Mouse (Mus musculus) lung, embryonic 16.5 days (tissue): Measurements from ENCODE around the gene Atp1b2. TPM values are rescaled to one million over a fixed set of nuclear protein-coding genes. Genes with fewer than 3 reads are reported as not detected.

ENCODE experiments used
- ATAC-seq: fragments of 200-750 bp; cut with Nextera tagmentation; 2 replicates; pipeline ENCODE4 v1.8.0; 2017; ENCODE audit warnings: low read depth, mild to moderate bottlenecking, moderate library complexity
- H3K27ac ChIP-seq: fragments of 300-500 bp; sonication (generic); 2 replicates; pipeline ENCODE4 v1.5.1; 2014; ENCODE audit warnings: mild to moderate bottlenecking, control low read depth, low read length
- H3K27me3 ChIP-seq: fragments of 300-500 bp; sonication (generic); 2 replicates; pipeline ENCODE4 v1.6.1; 2014; ENCODE audit warnings: low read depth, low read length, mixed read lengths; ENCODE audit not compliant: control insufficient read depth, insufficient read depth
- H3K36me3 ChIP-seq: fragments of 300-500 bp; sonication (generic); 2 replicates; pipeline ENCODE4 v1.6.1; 2014; ENCODE audit warnings: low read length; ENCODE audit not compliant: control insufficient read depth, insufficient read depth
- H3K4me1 ChIP-seq: fragments of 300-500 bp; sonication (generic); replicated peaks from 2 replicates; pipeline ENCODE4 v1.6.1; 2014; ENCODE audit warnings: low read length, mixed read lengths; ENCODE audit not compliant: control insufficient read depth, insufficient read depth
- H3K4me2 ChIP-seq: fragments of 300-500 bp; sonication (generic); 2 replicates; pipeline ENCODE4 v1.6.1; 2014; ENCODE audit warnings: low read depth, low read length, control low read depth
- H3K4me3 ChIP-seq: fragments of 300-500 bp; sonication (generic); 2 replicates; pipeline ENCODE4 v1.5.1; 2014; ENCODE audit warnings: mild to moderate bottlenecking, low read length, control low read depth
- H3K9ac ChIP-seq: fragments of 300-500 bp; sonication (generic); 2 replicates; pipeline ENCODE4 v1.6.1; 2014; ENCODE audit warnings: low read length, control low read depth
- H3K9me3 ChIP-seq: fragments of 300-500 bp; sonication (generic); 2 replicates; pipeline ENCODE4 v1.6.1; 2016; ENCODE audit warnings: low read length; ENCODE audit not compliant: control insufficient read depth
- WGBS: fragments of 180-500 bp; shearing (Covaris S2); extraction: QIAGEN DNeasy Blood & Tissue Kit; methylation state at CpG from one replicate; pipeline ENCODE4 v1.1.7; 2014; 5-methylcytosine and 5-hydroxymethylcytosine counted together
- polyA plus RNA-seq: library from polyadenylated mRNA; unstranded; fragments of >200 nt; fragmentation: Nextera tagmentation; extraction: Ambion mirVana; gene quantifications from 2 replicates; pipeline ENCODE4 v1.2.1, GENCODE M21; 2015

Atp1b2 gene
- polyA plus RNA-seq, 1 experiment from 2014 or later = 12.7 TPM

DNA sequence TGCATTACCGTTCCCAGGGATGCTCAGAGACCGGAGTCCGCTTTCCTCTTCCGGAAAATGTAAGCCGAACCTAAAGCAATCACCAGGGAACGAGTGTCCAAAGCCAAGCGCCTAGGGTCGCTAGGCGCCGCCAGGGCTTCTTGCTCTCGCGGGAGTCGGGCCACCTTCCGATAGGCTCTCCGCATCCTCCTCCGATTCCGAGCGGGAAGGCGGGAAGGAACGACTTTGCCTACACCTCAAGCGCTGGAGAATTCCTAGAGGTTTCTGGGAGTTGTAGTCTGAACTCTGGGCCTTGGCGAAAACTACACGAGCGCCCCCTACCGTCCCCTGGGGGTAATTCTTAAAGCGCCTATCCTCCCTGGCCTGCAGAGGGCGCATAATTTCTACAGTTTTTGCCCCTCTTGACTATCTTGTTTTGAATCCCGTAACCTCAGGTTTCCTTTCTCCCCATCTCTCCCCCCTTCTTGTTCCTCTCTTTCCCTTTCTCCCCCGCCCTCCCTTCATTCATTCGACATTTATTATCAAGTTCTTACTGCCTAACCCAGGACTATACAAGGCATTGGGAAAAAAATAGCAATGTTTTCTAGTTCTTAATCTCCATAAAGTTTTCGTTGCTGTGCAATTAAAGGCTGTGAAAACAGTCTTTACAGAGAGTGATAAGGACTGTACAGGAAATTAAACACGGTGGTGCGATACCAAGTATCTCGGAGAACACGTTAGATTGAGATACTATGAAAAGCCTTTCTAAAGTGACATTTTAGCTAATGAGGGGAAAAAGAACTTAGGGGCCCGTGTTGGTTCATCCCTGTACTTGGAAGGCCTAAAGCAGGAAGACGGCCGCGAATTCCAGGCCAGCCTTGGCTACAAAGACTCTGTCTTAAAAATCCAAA is 26.4 kb downstream of the Atp1b2 start:
- Histone ChIP-seq H3K9ac (peak overlapping the region; percentile 86), H3K36me3 (no peaks in the 10 kb centered on the region), H3K4me2 (peak overlapping the region; percentile 87), H3K4me1 (peaks cover 21% of the 10 kb centered on the region), H3K27me3 (no peaks in the 10 kb centered on the region), H3K4me3 (peak overlapping the region; percentile 89), H3K27ac (peak overlapping the region; percentile 98), H3K9me3 (no peaks in the 10 kb centered on the region)
- 1% methylated on average over 39 of the region's 39 CpGs for WGBS
- ATAC-seq = peak; percentile 94

DNA sequence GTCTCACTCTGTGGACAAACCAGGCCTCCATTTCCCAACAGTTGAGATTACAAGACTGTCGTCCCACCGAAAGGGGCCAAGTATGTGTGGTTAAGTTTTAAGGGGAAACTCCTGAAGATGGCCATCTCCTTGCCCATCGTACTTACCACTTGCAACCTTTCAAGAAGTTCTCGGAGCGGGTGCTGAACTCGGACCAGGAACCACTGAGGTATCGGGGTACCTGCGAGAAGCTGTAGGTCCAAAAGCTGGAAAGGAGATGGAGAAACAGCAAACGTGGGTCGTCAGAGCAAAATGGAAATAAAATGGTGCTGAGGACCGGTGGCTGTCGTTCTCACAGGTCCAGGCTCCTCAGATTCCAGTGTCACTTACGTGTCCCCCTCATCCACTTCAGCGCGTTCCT is 27.4 kb downstream of the Atp1b2 start:
- Histone ChIP-seq H3K4me1 (peaks cover 21% of the 10 kb centered on the region), H3K36me3 (no peaks in the 10 kb centered on the region), H3K27ac (no peak overlapping the region; the same call in 1 of the 2 replicates), H3K4me3 (peak overlapping the region; percentile 80), H3K9me3 (no peaks in the 10 kb centered on the region), H3K27me3 (no peaks in the 10 kb centered on the region), H3K9ac (peak overlapping the region; percentile 81), H3K4me2 (peak overlapping the region; percentile 87)
- WGBS = 8% methylated on average over 15 of the region's 15 CpGs
- ATAC-seq = no peak

DNA sequence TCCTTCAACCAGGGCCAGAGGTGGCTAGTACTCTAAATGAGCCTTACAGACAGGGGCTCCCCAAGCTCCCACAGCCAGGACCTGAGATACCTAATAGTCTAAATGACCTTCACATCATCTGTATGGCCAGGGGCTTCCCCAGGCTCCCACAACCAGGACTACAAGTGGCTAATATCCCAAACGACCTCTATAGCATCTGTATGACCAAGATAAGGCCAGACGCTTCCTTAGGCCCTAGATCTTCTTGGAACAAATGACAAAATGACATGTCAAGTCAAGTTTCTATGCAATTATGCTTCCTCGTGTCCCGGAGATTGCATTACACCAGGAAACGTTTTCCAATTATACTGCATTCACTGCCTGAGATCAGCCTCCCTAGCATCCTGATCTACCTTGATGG is 29.4 kb downstream of the Atp1b2 start:
- Histone ChIP-seq H3K27me3 (no peaks in the 10 kb centered on the region), H3K9me3 (no peaks in the 10 kb centered on the region), H3K4me1 (peaks cover 15% of the 10 kb centered on the region), H3K4me2 (no peak overlapping the region), H3K36me3 (no peaks in the 10 kb centered on the region), H3K4me3 (no peak overlapping the region), H3K27ac (no peak overlapping the region), H3K9ac (no peak overlapping the region)
- ATAC-seq = no peak
- 69% methylated on average over 5 of the region's 5 CpGs for WGBS

DNA sequence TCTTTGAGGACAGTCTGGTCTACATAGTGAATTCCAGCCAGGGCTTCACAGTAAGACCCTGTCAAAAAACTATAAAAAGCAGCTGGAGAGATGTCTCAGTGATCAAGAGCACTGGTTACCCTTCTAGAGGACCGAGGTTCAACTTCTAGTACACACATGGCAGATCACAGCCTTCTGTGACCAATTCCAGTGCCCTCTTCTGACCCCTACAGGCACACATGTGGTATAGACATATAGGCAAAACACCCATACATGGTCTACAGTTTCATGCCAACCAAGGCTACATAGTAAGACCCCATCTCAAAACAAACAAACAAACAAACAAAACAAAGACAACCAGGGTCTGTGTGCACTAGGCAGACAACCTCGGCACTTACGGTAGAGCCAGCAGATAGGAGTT is 30.5 kb downstream of the Atp1b2 start:
- Histone ChIP-seq H3K36me3 (peaks cover 9% of the 10 kb centered on the region), H3K4me1 (peaks cover 15% of the 10 kb centered on the region), H3K9ac (no peak overlapping the region), H3K9me3 (no peaks in the 10 kb centered on the region), H3K4me3 (no peak overlapping the region), H3K27me3 (no peaks in the 10 kb centered on the region), H3K27ac (no peak overlapping the region), H3K4me2 (no peak overlapping the region)
- no peak for ATAC-seq
- 50% methylated on average over 3 of the region's 3 CpGs for WGBS

DNA sequence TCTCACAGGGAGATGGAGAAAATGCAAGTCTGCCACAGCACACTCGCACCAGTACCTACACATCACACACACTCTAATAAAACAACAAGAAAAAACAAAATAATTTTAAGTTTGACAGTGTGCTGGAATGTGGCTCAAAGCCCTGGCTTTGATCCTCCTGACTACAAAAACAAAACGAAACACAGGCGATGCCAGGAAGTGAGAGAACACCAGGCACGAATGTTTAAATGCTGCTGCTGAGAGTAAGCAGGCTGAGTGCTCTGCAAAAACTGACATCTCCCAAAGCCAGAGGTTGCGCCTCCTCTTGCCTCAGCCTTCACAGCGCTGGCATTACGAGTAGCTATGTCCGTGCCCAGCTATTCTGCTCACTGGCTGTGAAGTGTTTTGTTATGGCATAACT is 40.6 kb downstream of the Atp1b2 start:
- H3K9me3 ChIP-seq = no peaks in the 10 kb centered on the region
- H3K27me3 ChIP-seq = no peaks in the 10 kb centered on the region
- no peak overlapping the region for H3K4me3 ChIP-seq
- no peaks in the 10 kb centered on the region; the same call in 1 of the 2 replicates for H3K4me1 ChIP-seq
- H3K27ac ChIP-seq = no peak overlapping the region
- H3K36me3 ChIP-seq = peaks cover 14% of the 10 kb centered on the region; the same call in 1 of the 2 replicates
- ATAC-seq = peak; percentile 34; the same call in 1 of the 2 replicates
- WGBS = 45% methylated on average over 8 of the region's 8 CpGs
- no peak overlapping the region for H3K9ac ChIP-seq
- H3K4me2 ChIP-seq = no peak overlapping the region

DNA sequence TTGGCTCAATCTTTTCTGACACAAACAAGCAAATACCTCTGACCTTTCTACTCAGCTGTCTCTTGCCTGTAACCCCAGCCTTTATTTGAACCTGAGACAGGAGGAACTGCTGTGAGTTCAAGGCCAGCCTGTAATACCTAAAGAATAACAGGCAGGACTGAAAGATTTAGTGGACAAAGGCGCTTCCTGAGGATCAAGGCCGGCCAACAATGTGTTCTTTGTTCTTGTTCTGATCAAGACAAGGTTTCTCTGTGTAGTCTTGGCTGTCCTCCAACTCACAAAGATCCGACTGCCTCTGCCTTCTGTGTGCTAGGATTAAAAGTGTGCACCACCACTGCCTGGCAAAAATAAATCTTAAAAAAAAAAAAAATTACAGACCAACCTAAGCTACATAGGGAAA is 41.4 kb downstream of the Atp1b2 start:
- peaks cover 8% of the 10 kb centered on the region; the same call in 1 of the 2 replicates for H3K36me3 ChIP-seq
- ATAC-seq = no peak
- WGBS = 48% methylated on average over 3 of the region's 3 CpGs

DNA sequence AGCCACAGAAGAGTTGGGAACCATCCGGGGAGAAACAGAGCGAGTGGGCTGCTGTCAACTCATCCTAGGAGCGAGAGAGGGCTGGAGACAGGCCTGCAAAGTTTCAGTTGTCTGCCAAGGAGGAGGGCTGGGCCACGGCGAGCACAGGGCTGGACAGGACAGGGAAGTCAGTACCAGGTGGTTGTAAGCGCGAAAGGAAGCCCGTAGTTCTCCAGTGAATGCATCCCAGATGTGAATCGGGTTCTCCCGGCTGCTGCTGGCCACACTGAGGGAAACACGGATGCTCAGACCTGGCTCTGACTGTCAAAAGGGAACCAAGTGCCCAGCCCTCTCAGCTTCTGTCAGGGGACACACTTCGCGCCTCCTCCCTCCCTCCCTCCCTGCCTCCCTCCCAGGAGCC is 42.4 kb downstream of the Atp1b2 start:
- H3K4me1 ChIP-seq = peaks cover 15% of the 10 kb centered on the region
- WGBS = 76% methylated on average over 13 of the region's 13 CpGs
- H3K4me3 ChIP-seq = no peak overlapping the region
- no peak overlapping the region for H3K9ac ChIP-seq
- no peak overlapping the region for H3K27ac ChIP-seq
- H3K36me3 ChIP-seq = peaks cover 8% of the 10 kb centered on the region; the same call in 1 of the 2 replicates
- no peaks in the 10 kb centered on the region for H3K9me3 ChIP-seq
- no peaks in the 10 kb centered on the region for H3K27me3 ChIP-seq
- ATAC-seq = no peak
- H3K4me2 ChIP-seq = no peak overlapping the region

More for the DNA sequence above, 41.4 kb downstream of the Atp1b2 start:
- H3K27ac ChIP-seq = no peak overlapping the region
- no peaks in the 10 kb centered on the region for H3K9me3 ChIP-seq
- no peak overlapping the region for H3K9ac ChIP-seq
- H3K27me3 ChIP-seq = no peaks in the 10 kb centered on the region
- H3K4me2 ChIP-seq = no peak overlapping the region
- H3K4me3 ChIP-seq = no peak overlapping the region
- H3K4me1 ChIP-seq = peaks cover 6% of the 10 kb centered on the region

DNA sequence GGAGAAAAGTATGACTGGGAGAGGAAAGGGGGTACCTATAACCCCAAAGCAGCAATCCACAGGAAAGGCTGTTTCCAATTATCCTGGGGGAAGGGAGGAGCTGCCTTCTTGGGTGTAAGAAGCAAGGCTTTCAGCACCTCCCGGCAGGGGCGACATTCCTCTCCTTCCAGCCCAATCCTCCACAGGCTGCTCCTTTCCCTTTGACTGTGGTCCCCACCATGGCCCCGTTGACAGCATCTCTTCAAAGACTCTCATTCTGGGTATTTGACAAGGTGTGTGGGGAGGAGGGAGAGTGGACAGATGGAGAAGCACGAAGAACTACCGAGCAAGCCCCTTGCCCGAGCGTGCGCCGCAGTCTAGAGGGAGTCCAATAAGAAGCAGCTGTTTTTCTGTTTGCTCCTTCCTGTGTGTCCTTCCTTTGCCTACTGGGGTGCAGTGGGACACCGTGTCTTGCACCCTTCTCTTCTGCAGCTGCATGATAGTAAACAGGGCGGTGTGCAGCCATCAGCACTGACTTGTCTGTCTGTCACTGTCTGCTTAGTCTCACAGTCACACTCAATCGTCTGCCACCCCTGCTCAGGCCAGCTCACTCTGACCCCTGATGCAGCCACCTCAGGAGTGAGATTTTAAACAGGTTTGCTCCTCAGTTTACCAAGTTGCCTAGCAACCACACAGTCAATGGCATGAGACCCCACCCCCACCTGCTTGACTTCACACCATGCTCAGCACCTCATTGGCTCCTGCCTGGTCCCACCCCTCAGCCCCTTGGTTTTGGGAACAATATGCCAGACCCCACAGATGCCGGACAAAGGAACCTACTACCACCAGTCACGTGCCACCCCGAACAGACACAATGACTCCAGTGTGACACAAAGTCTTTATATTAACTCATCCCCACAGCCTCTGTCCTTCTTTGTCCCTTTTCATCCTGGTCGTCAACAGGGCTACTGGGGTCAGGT is 44.6 kb downstream of the Atp1b2 start:
- no peaks in the 10 kb centered on the region for H3K27me3 ChIP-seq
- no peak overlapping the region for H3K9ac ChIP-seq

More for the DNA sequence above, 44.6 kb downstream of the Atp1b2 start:
- H3K9me3 ChIP-seq = no peaks in the 10 kb centered on the region
- H3K4me2 ChIP-seq = no peak overlapping the region
- 44% methylated on average over 16 of the region's 16 CpGs for WGBS
- peaks cover 6% of the 10 kb centered on the region; the same call in 1 of the 2 replicates for H3K36me3 ChIP-seq
- no peak overlapping the region for H3K4me3 ChIP-seq
- no peak; the same call in 1 of the 2 replicates for ATAC-seq
- peaks cover 15% of the 10 kb centered on the region for H3K4me1 ChIP-seq
- no peak overlapping the region for H3K27ac ChIP-seq
